Mouse (Mus musculus): Measurements from ENCODE around the gene Arid1b. TPM values are rescaled to one million over a fixed set of nuclear protein-coding genes. Genes with fewer than 3 reads are reported as not detected.

The Arid1b gene
- polyA plus RNA-seq, 1 experiment from 2014 or later: 5.0 TPM

DNA sequence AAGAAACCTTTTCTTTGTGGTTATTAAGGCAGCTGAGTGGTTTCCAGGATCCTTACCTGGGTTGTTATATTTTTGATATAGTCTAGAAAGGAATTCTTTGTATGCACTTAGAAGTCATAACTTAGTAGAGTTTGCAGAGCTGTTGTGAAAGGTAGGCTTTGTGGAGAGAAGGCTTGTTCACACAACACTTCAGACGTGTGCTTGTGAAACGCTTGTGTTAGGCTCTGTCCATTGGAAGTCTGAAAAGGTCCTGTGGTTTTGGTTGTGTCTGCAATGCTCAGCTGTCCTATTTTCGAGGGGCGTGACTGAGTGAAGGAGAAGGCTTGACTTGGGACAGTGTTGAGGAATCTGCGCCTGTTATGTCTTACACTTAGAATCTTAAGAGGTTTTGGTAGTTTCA is 51.5 kb downstream of the Arid1b start:
- no peak for ATAC-seq (replicated peaks; ENCODE audit: insufficient number of reproducible peaks, insufficient read depth, low FRiP score, low read depth)
- H3K36me3 ChIP-seq: peaks cover 5% of the 10 kb centered on the region; the same call in 1 of the 2 replicates
- H3K27ac ChIP-seq: no peak overlapping the region
- H3K4me3 ChIP-seq: no peak overlapping the region
- no peaks in the 10 kb centered on the region for H3K9me3 ChIP-seq (replicated peaks)
- H3K27me3 ChIP-seq: no peaks in the 10 kb centered on the region
- H3K4me2 ChIP-seq: no peak overlapping the region
- no peak overlapping the region for H3K9ac ChIP-seq
- 86% methylated on average over 5 of the region's 5 CpGs for WGBS
- H3K4me1 ChIP-seq (replicated peaks): peaks cover 17% of the 10 kb centered on the region

DNA sequence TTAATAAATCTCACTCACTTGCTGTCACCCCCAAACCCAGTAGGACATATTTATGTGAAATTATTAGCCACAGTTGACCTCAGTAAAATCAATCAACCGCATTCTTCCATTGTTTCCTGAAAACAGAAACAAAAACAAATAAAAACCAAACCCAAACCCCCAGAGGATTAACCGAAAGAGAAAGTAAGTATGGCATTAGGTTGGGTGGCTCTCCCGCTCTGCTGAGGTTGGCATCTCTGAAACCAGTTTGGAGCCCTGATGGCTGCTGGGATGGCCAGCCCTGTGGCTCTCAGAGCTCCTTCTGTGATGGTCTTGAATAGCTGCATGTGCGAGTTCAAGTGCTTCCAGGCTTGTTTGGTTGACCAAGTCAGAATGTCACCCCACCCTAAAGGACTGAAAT is 53.2 kb downstream of the Arid1b start:
- no peak overlapping the region for H3K4me3 ChIP-seq
- H3K27ac ChIP-seq: no peak overlapping the region
- no peaks in the 10 kb centered on the region for H3K36me3 ChIP-seq
- H3K27me3 ChIP-seq: no peaks in the 10 kb centered on the region
- WGBS: 90% methylated on average over 4 of the region's 4 CpGs
- no peak overlapping the region for H3K4me2 ChIP-seq
- no peak overlapping the region for H3K9ac ChIP-seq
- no peaks in the 10 kb centered on the region for H3K9me3 ChIP-seq (replicated peaks)
- ATAC-seq (replicated peaks; ENCODE audit: insufficient number of reproducible peaks, insufficient read depth, low FRiP score, low read depth): no peak
- H3K4me1 ChIP-seq (replicated peaks): peaks cover 34% of the 10 kb centered on the region

DNA sequence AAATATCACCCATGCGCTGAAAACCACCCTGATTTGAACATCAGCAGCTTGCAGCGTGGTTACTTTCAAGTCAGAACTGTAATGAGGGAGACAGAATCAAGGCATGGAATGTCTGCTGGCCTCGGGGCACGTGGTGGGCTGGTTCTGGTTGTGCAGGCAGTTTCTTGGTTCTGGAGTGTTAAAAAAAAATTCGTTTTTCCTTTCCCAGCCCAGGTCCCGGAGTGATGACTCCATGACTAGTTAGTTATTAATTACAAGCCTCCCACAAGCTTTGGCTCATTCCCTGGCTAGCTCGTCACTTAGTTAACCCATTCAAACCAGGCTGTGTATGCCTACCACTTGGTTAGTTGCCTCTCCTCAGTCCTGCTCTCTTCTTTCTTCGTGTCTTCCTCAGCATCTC is 56.1 kb downstream of the Arid1b start:
- no peak for ATAC-seq (replicated peaks; ENCODE audit: insufficient number of reproducible peaks, insufficient read depth, low FRiP score, low read depth)

DNA sequence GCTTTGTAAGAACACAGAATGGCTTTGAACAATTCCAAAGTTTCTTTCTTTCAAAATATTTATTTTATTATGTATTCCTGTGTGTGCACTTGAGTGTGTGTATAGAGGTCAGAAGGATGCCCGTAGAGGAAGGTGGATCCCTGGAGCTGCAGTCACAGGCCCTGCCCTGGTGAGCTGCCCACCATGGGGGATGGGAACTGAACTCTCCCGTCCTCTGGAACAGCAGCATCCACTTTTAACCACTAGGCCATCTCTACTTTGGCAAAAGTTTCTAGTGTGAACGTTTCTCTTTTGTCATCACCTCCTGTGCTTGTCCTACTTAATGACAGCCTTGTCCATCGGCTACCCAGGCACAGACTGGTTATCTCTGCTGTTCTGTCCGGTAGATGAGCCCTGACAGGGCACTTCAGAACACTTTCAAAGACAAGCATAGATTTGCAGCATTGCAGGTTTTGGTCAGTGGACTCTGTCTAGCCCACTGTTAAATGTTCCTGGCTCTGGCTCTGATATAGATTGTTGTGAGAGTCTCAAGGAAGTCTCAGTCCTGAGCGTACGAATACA is 56.9 kb downstream of the Arid1b start:
- H3K4me2 ChIP-seq: no peak overlapping the region
- H3K36me3 ChIP-seq: no peaks in the 10 kb centered on the region
- no peak overlapping the region for H3K9ac ChIP-seq
- ATAC-seq (replicated peaks; ENCODE audit: insufficient number of reproducible peaks, insufficient read depth, low FRiP score, low read depth): no peak; the same call in 1 of the 2 replicates
- WGBS: 30% methylated on average over 7 of the region's 7 CpGs
- no peak overlapping the region for H3K4me3 ChIP-seq
- no peaks in the 10 kb centered on the region for H3K9me3 ChIP-seq (replicated peaks)
- no peaks in the 10 kb centered on the region for H3K27me3 ChIP-seq
- H3K27ac ChIP-seq: no peak overlapping the region
- H3K4me1 ChIP-seq (replicated peaks): peaks cover 46% of the 10 kb centered on the region

More for the DNA sequence above, 56.1 kb downstream of the Arid1b start:
- no peak overlapping the region for H3K27ac ChIP-seq
- H3K9me3 ChIP-seq (replicated peaks): no peaks in the 10 kb centered on the region
- H3K27me3 ChIP-seq: no peaks in the 10 kb centered on the region
- no peak overlapping the region for H3K4me3 ChIP-seq
- 77% methylated on average over 8 of the region's 8 CpGs for WGBS
- H3K4me2 ChIP-seq: no peak overlapping the region
- no peak overlapping the region for H3K9ac ChIP-seq
- no peaks in the 10 kb centered on the region for H3K36me3 ChIP-seq
- peaks cover 41% of the 10 kb centered on the region for H3K4me1 ChIP-seq (replicated peaks)

DNA sequence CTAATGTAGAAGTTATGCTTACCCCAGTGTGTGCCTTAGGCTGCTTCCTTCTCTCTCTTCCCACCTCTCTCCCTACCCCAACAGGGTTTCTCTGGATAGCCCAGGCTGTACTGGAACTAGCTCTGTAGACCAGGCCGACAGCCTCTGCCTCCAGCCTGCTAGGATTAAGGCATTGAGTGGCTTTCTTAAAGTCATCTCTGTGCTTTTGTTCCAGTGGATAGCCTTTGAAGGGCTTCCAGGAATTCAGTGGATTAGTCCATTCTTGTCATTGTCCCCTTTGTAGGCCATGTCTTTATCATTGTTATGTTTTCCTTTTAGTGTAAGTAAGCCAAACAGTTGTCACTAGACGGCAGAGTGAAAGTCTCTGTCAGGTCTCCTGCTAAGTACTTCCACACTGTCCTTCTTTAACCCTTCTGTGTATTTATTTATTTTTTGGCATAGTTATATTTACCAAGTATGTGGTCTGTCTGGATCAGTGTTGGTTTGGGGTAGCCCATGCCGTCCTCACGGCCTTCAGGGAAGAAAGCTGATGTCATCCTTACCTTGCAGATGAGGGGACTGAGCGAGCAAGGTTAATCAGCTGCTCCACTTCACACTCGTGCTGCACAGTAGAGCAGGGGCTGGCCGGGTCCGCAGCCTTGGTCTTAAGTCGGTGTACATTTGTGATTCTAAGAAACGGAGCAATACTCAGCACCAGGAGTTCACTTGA is 58.1 kb downstream of the Arid1b start:
- Histone ChIP-seq H3K27ac (no peak overlapping the region), H3K4me1 (replicated peaks) (peaks cover 56% of the 10 kb centered on the region)

DNA sequence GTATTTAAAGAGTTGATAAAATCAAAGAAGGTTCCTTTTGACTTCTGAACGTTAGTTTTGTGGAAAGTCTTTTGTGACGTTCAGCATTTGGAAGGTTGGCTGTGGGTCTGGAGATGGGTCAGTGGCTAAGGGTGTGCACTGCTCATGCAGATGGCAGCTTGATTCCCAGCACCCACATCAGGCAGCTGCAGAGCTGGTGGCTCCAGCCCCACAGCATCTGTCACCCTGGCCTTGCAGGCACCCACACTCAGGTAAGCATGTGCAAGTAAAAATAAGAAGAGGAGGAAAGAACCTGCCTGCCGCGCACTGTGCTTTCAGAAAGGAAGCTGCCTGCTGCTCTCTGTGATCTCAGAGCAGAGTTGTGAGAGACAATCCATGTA is 58.7 kb downstream of the Arid1b start:
- no peak overlapping the region for H3K4me3 ChIP-seq
- no peak overlapping the region for H3K4me2 ChIP-seq
- no peaks in the 10 kb centered on the region for H3K27me3 ChIP-seq
- no peaks in the 10 kb centered on the region for H3K9me3 ChIP-seq (replicated peaks)
- 83% methylated on average over 4 of the region's 4 CpGs for WGBS
- H3K9ac ChIP-seq: no peak overlapping the region
- H3K36me3 ChIP-seq: no peaks in the 10 kb centered on the region
- peaks cover 62% of the 10 kb centered on the region for H3K4me1 ChIP-seq (replicated peaks)
- no peak for ATAC-seq (replicated peaks; ENCODE audit: insufficient number of reproducible peaks, insufficient read depth, low FRiP score, low read depth)
- H3K27ac ChIP-seq: no peak overlapping the region

More for the DNA sequence above, 58.1 kb downstream of the Arid1b start:
- Histone ChIP-seq H3K9me3 (replicated peaks) (no peaks in the 10 kb centered on the region), H3K36me3 (no peaks in the 10 kb centered on the region), H3K9ac (no peak overlapping the region), H3K4me3 (no peak overlapping the region), H3K4me2 (no peak overlapping the region), H3K27me3 (no peaks in the 10 kb centered on the region)
- no peak for ATAC-seq (replicated peaks; ENCODE audit: insufficient number of reproducible peaks, insufficient read depth, low FRiP score, low read depth)
- 71% methylated on average over 10 of the region's 10 CpGs for WGBS

DNA sequence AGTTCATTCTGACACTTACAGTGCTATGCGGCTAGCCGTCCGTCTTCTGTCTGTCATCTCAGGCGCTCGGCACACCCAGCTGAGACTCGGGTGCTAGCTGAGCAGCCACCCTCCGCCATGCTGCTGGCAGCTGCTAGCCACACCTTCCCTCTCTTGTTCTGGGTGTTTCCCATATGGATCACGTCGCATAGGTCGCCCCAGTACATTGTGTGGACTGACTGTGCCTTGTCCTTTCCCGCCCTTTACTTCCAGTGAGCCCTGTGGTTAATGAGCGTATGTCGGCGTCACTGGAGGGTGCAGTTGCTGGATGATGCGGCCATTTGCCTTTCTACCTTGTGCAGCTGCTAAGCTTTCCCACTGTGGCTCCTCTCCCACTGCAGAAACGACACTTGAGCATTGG is 59.1 kb downstream of the Arid1b start:
- no peak for ATAC-seq (replicated peaks; ENCODE audit: insufficient number of reproducible peaks, insufficient read depth, low FRiP score, low read depth)
- H3K27me3 ChIP-seq: no peaks in the 10 kb centered on the region
- H3K4me1 ChIP-seq (replicated peaks): peaks cover 66% of the 10 kb centered on the region
- H3K4me3 ChIP-seq: no peak overlapping the region
- no peaks in the 10 kb centered on the region for H3K9me3 ChIP-seq (replicated peaks)
- H3K36me3 ChIP-seq: no peaks in the 10 kb centered on the region
- no peak overlapping the region for H3K9ac ChIP-seq
- WGBS: 84% methylated on average over 16 of the region's 16 CpGs
- H3K4me2 ChIP-seq: no peak overlapping the region
- no peak overlapping the region for H3K27ac ChIP-seq

DNA sequence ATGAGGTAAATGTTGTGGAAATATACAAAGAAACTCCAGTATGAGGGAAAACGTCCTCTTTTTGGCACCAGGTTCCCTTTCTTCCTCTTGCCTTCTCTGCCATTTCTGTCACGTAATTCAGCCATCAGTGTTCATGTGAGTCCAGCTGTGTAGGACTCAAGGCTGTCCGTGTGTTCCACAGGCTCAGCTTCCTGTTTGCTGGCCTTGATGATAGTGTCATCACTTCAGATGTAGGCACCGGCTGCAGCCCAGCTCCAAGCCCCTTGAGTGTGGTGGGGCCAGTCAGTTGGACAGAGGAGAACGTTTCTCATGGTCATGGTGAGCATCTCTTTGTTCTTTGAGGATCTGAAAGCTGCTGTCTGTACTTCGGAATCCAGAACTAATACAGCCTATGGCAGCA is 61.3 kb downstream of the Arid1b start:
- Histone ChIP-seq H3K27ac (no peak overlapping the region), H3K36me3 (no peaks in the 10 kb centered on the region), H3K9ac (no peak overlapping the region), H3K4me3 (no peak overlapping the region), H3K4me2 (no peak overlapping the region), H3K9me3 (replicated peaks) (no peaks in the 10 kb centered on the region), H3K27me3 (no peaks in the 10 kb centered on the region), H3K4me1 (replicated peaks) (peaks cover 83% of the 10 kb centered on the region)
- WGBS: 52% methylated on average over 6 of the region's 6 CpGs
- no peak for ATAC-seq (replicated peaks; ENCODE audit: insufficient number of reproducible peaks, insufficient read depth, low FRiP score, low read depth)

DNA sequence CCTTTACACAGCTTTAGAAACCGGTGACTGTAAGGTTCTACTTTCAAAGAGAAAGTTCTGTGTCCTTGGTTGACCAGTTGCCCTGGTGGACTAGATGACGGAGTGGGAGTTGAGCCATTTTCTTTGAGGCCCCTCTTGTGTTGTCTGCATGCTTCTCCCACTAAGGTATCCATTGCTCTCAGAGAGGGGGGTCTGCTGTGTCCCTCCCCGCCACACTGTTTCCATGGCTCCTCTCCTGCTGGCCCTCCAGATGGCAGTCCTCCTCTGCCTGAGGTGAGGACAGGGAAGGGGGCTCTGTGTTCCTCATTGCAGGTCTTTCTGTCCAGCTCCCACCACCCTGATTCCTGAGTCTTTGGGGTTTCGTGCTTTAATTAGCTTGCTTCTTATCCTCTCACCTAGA is 62.5 kb downstream of the Arid1b start:
- no peak for ATAC-seq (replicated peaks; ENCODE audit: insufficient number of reproducible peaks, insufficient read depth, low FRiP score, low read depth)
- H3K9ac ChIP-seq: no peak overlapping the region; the same call in 1 of the 2 replicates
- H3K27ac ChIP-seq: no peak overlapping the region
- H3K4me1 ChIP-seq (replicated peaks): peaks cover 82% of the 10 kb centered on the region
- no peak overlapping the region for H3K4me3 ChIP-seq
- no peak overlapping the region for H3K4me2 ChIP-seq
- no peaks in the 10 kb centered on the region for H3K36me3 ChIP-seq
- H3K27me3 ChIP-seq: no peaks in the 10 kb centered on the region
- no peaks in the 10 kb centered on the region for H3K9me3 ChIP-seq (replicated peaks)
- WGBS: 78% methylated on average over 4 of the region's 4 CpGs

DNA sequence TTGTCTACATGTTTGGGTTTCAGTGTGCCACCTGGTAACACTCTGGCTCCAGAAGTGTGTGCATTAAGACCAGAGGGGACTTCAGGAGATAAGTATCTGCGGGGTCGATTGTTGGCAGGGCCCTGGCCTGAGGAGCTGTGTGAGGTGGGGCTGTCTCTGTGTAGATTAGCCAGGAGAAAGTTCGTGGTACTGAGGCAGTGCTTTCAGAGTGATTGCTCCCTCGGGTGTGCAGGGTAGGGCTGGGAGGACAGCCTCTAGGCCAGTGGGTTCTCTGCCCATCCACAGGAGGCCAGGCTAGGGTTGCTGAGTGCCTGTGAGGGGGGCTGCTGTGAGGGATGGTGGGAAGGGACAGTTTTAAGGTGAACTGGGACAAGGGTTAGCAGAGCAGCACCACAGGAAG is 63.2 kb downstream of the Arid1b start:
- peaks cover 82% of the 10 kb centered on the region for H3K4me1 ChIP-seq (replicated peaks)
- H3K36me3 ChIP-seq: no peaks in the 10 kb centered on the region
- H3K27ac ChIP-seq: peak overlapping the region; percentile 68
- H3K9me3 ChIP-seq (replicated peaks): no peaks in the 10 kb centered on the region
- peak overlapping the region; percentile 5; the same call in 1 of the 2 replicates for H3K9ac ChIP-seq
- 15% methylated on average over 4 of the region's 4 CpGs for WGBS
- H3K4me2 ChIP-seq: peak overlapping the region; percentile 48
- no peak overlapping the region for H3K4me3 ChIP-seq
- no peaks in the 10 kb centered on the region for H3K27me3 ChIP-seq
- 0 out of 2 replicates have a peak, but pooled peaks have one; percentile 11 for ATAC-seq (replicated peaks; ENCODE audit: insufficient number of reproducible peaks, insufficient read depth, low FRiP score, low read depth)

DNA sequence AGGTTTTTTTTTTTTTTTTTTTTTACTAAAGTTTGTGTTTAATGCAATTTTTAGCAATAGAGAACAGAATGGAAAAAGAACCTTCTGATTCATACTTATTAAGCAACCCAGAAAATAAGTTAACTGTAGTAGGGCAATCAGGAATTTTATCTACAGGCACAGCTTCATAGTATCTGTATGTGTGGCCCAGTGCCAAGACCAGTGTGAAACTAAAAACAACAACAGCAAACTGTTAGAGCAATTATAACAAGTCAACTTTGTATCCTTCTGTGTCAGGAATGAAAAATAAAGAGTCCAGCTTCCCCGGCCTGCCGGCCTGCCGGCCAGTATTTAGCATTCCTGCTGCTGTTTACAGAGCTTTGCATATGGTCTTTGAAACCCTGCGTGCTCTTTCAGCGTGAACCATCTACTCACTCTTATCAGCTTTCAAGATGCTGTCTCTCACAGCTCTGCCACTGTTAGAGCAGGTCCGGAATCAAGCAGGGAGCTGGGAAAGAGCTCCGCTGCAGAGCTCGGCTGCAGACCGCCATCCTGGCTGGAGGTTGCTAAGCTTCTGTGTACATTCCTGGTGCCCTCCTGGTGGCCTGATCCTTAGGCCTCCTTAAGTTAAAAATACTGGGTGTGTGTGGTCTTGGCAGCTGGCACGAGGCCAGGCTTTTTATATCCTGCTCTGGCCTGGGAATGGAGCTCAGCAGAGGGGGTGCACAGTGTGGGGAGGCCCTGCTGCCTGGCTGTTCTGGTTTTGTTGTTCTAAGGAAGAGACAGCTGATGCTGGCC is 64.0 kb downstream of the Arid1b start:
- H3K4me2 ChIP-seq: peak overlapping the region; percentile 48
- H3K27me3 ChIP-seq: no peaks in the 10 kb centered on the region
- no peaks in the 10 kb centered on the region for H3K36me3 ChIP-seq
- peak; percentile 84 for ATAC-seq (replicated peaks; ENCODE audit: insufficient number of reproducible peaks, insufficient read depth, low FRiP score, low read depth)
- peaks cover 83% of the 10 kb centered on the region for H3K4me1 ChIP-seq (replicated peaks)
- H3K9ac ChIP-seq: no peak overlapping the region
- WGBS: 11% methylated on average over 10 of the region's 10 CpGs
- H3K4me3 ChIP-seq: peak overlapping the region; percentile 20
- H3K27ac ChIP-seq: peak overlapping the region; percentile 68
- no peaks in the 10 kb centered on the region for H3K9me3 ChIP-seq (replicated peaks)

Data from heart, embryonic 15.5 days (tissue).